19 mouse cellular contexts compared by ENCODE assay signal in genomic region chr1:182988646-182989045, GRCm38 (mm10). TPM values are rescaled to one million over a fixed set of nuclear protein-coding genes. Genes with fewer than 3 reads are reported as not detected.
"Had no signal": no experiment of that assay in that cellular context is flagged by ENCODE, and none has a peak within 500 bp of the region (broad histone marks: within the 10 kb centered on the region; RNA-seq: fewer than 3 reads in every experiment).

No protein-coding gene starts in this region.

- H3K4me3 ChIP-seq: left cerebral cortex, adult 2 months; liver, embryonic 13.5 days; midbrain, embryonic 12.5 days; midbrain, embryonic 15.5 days; neural tube, embryonic 12.5 days; neural tube, embryonic 15.5 days had no signal

- H3K27ac ChIP-seq: kidney, postnatal 0 days; left cerebral cortex, adult 2 months; liver, embryonic 13.5 days; macrophage; midbrain, embryonic 12.5 days; midbrain, embryonic 15.5 days; neural tube, embryonic 12.5 days; neural tube, embryonic 15.5 days had no signal

- H3K9me3 ChIP-seq: liver, embryonic 13.5 days; midbrain, embryonic 12.5 days; midbrain, embryonic 15.5 days; neural tube, embryonic 12.5 days; neural tube, embryonic 15.5 days had no signal

- H3K36me3 ChIP-seq: liver, embryonic 13.5 days; midbrain, embryonic 12.5 days; midbrain, embryonic 15.5 days; neural tube, embryonic 12.5 days; neural tube, embryonic 15.5 days had no signal

- H3K27me3 ChIP-seq: liver, embryonic 13.5 days; midbrain, embryonic 15.5 days; neural tube, embryonic 12.5 days had no signal

- H3K9ac ChIP-seq: liver, embryonic 13.5 days; midbrain, embryonic 12.5 days; midbrain, embryonic 15.5 days; neural tube, embryonic 12.5 days; neural tube, embryonic 15.5 days had no signal

- ATAC-seq: inflammation-experienced regulatory T-cells, adult 6 months; intestine, embryonic 16.5 days; midbrain, embryonic 15.5 days had no signal

- H3K4me2 ChIP-seq: liver, embryonic 13.5 days; midbrain, embryonic 12.5 days; midbrain, embryonic 15.5 days; neural tube, embryonic 12.5 days; neural tube, embryonic 15.5 days had no signal

- DNase-seq: kidney, adult 18-20 months; kidney, adult 9 months; kidney, postnatal 25 days; layer of hippocampus, postnatal 36 days; liver, embryonic 13.5 days; right cerebral cortex, adult 18-20 months; right cerebral cortex, postnatal 14 days; right cerebral cortex, postnatal 4 days; thymus, adult 18-20 months; thymus, postnatal 36 days had no signal

RNA-seq across cellular contexts. Expression of gene Tlr5, which starts 34.1 kb away (rescaled TPM):
- polyA plus RNA-seq: inflammation-experienced regulatory T-cells, adult 6 months had no signal
